Mouse (Mus musculus): ENCODE results near the gene Tac1.
"Not testable (repeated sequence)": the region's sequence is repeated elsewhere in the genome, so short reads cannot be mapped to it uniquely, and the experiment has no call there.

- TF ChIP-seq CTCF (IDR thresholded peaks at IDR 0.05; ENCODE audit: low read depth); EP300 (optimal IDR thresholded peaks at IDR 0.05): not testable (repeated sequence)
Observed at GRCm38 (mm10) chr6:7613676-7614075, 59.0 kb downstream of the Tac1 start.

Measured in stomach, postnatal 0 days (tissue).